Mouse (Mus musculus) frontal cortex, postnatal 10 days (tissue): ENCODE data around the gene Pgd.

Experiments used
- DNase-seq, 2 experiments: peaks; one replicate each; pipeline ENCODE4 v3.0.0; 2022; ENCODE audit warnings: low spot score in 2 of 2, mixed read lengths in 1 of 2

Pgd gene

DNA sequence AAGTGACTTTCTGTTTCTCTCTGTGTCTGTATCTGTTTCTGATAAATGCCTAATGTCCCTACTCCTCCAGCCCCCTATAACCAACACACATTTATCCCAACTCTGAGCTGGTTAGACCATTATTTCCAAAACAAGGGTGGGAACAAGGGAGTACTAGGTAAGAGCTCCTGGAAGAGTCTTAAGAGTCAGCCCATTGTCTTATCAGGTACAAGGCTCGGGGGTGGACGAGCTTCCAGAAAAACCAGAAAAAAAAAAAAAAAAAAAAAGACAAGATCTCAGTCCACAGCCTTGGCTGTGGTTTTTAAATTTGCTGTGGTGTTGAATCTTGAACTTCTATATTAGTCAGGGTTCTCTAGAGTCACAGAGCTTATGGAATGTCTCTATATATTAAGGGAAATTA lies 1.4 kb upstream of the Pgd start:
- DNase-seq = no peak

DNA sequence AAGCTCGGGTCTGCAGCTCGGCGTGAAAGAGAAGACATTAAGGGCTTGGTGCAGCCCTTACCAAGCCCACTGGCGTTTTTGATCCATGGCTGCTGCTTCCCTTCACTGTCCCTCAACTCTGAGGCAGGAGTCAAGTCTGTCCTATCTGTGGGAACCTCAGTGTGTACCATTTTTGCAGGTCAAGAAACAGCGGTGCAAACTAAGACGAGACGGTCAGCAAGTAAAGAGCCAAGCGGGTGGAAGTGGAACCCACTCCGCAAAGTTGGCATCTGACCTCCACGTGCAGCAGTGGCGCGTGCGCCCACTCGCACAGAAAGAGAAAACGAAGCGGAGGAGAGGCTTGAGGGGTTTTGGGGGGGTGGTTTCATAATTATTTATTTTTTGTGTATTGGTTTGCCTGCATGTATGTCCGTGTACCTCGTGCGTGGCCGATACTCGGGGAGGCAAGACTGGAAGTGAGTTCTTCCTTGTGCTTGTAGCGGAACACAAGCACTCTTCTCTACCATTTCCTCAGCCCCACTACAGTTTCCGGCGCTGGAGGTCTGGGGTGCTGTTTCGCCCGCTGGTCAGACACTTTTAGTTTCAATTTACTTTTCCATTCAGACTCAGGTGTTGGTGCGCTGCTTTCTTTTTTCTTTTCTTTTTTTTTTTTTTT lies 513 bp upstream of the Pgd start:
- no peak for DNase-seq

DNA sequence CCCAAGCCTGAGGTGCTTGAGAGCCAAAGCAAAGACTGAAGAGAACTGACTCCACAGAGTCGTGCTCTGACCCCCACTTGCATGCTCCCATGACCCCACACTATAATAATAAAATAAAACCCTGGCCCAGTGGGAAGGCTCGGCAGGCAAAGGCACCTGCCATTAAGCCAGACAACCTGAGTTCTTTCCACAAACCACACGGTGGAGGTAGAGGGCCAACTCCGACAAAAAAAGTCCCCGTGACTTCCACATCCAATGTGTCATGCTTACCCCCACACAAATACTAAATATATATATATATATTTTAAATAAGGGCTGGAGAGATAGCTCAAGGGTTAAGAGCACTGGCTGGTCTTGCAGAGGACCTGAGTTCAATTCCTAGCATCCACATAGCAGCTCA lies 2.4 kb downstream of the Pgd start:
- DNase-seq = no peak

DNA sequence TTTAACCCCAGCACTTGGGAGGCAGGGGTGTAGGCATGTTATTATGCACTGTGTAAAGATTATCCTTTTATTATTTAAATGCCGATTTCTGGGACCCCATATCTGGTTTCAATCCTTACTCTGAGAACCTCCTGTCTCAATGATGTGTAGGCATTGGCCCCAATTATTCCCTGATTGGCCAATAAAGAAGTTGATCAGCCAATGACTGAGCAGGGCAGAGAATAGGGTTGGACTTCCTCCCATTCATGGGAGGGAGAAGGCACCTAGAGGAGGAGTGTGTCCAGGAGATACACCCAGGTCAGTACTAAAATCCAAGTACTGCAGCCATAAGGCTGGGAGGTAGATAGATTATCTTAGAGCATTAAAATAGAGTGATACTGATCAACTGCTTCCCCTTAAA lies 3.4 kb downstream of the Pgd start:
- no peak for DNase-seq

DNA sequence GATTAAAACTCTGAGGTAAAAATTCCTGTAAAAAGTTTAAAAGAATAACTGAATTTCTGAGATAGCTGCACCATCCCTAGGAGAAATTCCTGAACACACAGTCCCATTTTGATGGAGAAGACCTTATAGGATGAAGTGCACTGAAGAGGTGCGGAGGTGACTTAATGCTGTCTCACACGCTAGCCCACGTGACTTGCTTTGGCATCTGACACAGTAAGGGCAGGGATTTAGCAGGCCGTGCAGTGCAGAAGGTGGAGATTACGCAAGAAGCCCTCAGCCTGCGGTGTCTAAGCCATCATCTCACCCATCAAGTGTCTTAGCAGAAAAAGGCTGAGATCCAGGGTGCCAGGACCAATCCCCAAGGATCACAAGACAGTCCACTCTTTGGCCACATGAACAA lies 5.4 kb downstream of the Pgd start:
- no peak for DNase-seq

DNA sequence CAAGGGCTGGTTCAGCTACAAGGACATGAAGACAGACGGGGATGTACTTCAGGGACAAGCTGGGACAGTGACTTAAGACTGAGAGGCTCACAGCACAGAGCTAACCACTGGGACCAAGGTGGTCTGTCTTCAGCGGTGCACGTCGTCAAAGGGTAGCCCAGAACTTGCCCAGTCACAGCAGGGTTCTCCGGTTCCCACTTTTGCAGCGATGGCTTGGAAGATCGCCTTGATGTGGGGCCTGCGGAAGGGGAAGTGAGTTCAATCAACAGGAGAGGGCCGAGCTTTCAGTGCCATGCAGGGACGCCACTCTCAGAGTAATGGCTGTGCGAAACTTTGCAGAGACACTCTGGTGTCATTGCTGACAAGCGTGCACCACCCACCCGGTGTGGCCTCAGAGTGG lies 6.7 kb downstream of the Pgd start:
- DNase-seq = no peak

DNA sequence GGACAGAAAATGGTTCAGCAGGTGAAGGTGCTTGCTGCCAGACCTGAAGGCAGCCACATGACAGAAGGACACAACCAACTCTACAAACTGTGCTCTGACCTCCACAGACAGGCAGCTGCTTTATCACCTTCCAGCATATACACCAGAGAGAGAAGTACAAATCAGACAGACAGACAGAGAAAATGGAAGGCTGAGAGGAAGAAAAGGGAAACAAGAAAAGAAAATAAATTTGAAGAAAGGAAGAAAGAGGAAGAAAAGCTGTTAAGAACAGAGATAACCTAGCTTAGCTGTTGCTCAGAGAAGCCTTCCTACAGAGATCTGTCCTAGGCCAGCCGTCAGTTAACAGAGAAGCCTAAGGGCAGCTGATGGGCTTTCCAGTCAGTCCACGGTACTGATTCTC lies 7.4 kb downstream of the Pgd start:
- DNase-seq = no peak

DNA sequence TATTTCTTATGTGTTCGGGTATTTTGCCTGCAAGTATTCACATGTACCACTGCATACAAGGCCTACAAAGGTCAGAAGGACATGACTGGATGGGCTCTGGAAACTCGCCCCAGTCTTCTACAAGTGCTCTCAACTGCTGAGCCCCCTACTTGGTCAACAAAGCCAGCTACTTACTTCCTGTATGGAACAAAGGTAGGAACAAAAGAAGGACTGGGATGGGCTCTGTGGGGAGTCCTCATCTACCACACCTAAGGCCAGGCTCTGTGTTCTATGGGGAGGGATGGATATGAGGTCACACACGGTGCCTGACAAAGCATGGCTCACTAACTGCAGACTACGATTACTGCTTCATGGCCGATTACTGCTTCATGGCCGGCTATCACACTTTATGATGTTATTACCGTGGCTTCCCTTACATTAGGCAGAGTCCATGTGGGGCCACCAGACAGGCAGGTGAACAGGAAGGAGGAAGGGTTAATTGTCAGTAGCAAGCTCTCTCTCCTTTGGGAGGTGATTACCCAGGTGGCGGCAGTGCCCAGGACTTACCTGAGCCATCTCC lies 9.1 kb downstream of the Pgd start:
- no peak for DNase-seq

DNA sequence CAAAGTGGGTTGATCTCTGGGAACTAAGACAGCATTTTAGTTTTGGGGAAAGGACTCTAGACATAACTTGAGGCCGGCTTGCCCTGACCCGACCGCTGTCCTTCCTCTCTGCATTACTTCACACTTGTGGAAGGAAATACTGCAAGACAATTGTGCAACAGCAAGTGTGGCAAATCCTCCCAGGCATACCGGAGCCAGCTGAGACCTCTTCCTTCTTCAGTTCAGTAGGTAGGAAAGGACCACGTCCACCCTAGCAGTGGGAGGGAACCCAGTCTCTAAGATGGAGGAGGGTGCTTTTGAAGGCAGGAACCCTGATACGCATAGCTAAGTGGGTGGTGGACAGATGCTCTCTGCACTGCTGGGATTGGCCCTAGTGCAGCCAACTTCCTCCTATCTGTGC lies 10.9 kb downstream of the Pgd start:
- no peak for DNase-seq

DNA sequence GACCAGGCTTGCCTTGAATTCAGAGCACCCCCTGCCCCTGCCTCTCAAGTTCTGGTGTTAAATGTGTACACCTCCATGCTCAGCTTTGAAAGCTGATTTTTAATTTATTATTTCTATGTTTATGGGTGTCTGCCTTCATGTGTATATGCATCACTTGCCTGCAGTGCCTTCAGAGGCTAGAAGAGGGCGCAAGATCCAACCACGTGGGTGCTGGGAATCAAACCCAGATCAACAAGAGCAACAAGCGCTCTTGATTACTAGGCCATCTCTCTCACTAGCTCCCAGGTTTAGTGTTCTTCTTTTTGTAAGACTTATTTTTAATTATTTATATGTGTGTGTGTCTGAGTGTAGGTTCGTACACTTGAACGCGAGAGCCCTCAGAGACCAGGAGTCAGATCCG lies 11.7 kb downstream of the Pgd start:
- no peak for DNase-seq

DNA sequence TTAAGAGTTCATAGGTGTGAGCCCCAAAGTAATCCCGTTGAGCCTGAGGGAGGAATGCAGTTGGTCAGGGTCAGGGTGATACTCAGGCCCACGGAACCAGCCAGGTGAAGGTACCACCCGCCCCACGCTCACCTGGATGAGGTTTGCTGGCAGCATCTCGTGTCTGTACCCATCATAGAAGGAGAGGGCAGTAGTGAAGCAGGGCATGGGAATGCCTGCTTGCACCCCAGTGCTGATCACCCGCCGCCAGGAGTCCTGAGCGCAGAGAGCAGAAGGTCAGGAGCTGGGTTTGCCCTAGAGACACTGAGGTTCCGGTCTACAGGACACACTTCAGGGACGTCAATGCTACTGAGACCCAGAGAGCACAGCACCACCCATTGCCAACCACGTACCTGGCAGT lies 15.8 kb downstream of the Pgd start:
- no peak for DNase-seq

DNA sequence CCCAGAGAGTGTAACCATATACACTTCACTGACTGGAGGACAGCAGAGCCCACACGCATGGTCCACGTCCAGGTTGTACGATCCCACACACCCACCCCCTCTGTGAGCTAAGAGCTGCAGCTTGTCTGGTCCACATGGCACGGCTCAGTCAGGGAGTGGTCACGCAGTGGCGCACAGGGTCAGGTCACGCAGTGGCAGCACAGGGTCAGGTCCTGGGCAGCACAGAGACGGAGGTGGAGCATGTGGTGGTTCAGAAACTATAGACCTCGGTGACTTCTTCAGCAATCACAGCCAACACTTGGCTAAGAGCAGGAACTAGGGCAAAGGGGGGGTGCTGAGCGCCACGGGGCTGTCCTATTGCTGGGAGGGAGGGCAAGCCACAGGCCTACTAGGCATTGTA lies 16.3 kb downstream of the Pgd start:
- no peak for DNase-seq

DNA sequence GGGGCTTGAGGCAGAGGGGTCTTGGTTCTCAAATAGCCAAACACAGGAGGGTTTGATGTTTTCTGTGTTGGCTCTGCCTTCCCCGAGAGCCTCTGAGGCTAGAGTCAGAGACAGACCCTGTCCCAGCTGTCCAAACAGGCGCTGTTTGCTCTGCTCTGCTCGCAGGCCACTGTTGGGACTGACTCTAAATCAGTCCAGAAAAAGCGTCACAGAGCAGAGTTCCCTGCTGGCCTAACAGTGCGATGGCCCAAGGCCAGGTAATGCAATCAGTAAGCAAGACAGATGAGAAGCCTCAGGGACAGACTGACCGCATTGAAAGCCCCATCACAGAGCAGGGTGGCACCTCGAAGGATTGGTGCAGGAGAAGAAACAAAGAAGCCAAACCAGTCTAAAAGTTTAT lies 17.0 kb downstream of the Pgd start:
- no peak for DNase-seq

DNA sequence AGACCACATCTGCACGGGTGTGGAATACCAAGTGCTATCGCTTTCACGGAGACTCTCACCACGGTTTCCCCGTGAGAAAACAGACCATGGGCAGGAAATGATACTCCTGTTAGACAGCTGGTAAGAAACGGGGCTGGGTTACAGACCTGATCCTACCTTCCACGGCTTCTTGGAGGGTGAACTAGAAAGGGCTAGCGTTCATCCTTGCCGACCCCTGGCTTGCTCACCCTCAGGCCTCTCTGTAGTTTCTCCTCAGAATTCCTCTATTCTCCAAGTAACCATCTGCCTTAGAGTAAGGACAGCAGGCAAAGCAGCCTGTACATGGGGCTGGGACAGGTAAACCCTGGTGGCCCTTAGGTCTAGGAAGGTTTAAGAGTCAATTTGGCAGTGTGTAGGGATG lies 17.4 kb downstream of the Pgd start:
- DNase-seq = no peak

DNA sequence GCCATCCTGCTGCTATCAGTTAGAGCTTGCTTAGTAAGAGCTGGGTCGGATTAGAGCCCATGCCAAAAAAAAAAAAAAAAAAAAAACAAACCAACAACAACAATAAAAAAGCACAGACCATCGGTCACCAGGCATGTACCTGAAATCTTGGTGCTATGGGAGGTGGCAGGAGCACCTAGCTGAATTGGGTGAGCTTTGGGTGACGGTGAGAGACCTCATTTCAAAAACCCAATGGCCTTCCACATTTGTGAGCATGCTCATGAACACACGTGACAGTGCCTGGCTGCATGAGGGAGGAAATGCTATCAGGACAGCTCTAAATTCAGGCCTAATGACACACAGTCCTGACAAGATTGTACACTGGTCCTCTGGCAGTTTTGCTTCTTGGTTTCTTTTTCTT lies 18.5 kb downstream of the Pgd start:
- no peak for DNase-seq

DNA sequence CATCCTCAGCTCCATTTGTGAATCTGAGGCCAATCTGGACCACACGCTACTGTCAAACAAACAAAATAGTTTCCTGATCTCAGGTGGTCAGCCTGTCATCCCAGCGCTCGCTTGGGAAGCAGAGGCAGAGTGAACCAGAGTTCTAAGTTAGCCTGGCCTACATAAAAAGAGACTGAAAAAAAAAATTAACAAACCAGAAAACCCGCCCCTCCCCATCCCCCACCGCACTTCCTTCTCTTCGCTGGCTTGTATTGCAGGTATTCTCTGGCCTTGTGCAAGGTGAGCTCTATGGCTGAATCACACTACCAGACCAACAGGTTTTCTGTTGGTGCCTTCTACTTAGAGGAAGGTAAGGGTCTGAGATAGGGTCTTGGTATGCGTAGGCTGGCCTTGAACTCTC lies 19.0 kb downstream of the Pgd start:
- DNase-seq = no peak

DNA sequence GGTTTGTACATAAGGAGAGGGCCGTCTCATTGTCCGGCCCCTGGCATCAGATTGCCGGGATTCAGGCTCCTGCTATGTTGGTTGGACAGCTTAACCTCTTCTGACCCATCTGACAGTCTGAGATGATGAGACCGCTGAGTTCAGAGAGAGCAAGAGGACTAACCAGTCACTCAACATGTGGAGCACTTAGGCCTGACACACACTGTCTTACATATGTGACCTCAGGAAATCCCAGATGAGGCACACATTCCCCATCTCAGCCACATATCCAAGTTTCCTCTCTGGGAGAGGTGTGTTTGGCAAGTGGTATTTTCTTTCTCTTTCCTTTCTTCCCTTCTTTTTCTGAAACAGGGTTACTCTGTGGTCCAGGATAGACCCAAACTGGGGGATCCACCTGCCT lies 21.4 kb downstream of the Pgd start:
- no peak for DNase-seq

DNA sequence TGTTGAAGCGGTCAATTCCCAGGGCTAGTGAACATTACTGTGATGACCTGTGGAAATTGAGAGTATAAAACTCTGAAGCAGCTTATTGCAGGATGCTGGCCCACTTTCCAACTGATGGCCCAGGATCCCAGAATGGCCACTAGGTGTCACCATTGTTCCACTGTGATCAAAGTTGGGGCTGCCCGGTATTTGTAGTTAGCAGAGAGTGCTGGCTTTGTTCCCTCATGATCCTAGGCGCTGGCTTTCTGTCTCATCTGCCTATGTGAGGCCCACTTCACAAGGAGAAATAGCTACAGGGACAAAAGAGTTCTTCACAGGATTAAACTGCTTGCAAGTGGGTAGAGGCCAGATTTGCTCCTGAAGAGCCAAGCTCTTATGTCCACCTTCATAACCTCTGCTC lies 22.1 kb downstream of the Pgd start:
- DNase-seq = peak in 1 of 2 experiments; percentile 79

DNA sequence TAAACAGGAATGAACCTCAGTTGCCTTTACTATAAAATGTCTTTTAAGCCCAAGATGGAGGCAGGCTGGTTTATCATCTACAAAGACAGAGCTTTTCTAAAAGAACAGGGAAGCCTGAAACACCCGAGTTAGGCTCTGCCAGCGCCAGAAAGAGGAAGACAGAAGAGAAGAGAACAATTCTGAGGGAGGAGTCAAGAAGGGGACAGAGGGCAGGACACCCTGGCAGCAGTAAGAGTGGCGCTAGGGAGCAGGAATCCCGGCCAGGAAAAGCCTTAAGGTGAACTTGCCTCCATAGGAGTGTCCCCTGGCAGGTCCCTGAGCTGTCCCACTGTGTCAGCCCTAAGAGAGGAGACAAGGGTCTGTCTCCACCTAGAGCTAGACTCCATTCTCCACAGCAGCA lies 23.0 kb downstream of the Pgd start:
- no peak for DNase-seq

DNA sequence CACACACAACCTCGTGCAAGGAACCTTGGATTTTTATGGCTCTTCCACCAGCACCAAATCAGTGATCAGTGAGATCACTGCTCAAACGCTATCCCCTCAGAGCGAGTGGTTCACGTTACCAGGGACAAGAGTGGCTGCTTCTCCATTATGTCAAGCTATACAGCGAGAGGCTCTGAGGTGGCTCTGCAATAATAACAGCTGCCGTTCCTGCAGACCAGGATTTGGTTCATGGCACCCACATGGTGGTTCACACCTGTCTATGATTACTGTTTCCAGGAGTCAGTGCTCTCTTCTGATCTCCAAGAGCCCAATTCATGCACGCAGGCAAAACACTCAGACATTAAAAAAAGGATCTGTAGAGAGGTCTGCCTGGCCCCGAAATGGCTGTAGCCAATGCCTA lies 28.1 kb downstream of the Pgd start:
- DNase-seq = no peak

DNA sequence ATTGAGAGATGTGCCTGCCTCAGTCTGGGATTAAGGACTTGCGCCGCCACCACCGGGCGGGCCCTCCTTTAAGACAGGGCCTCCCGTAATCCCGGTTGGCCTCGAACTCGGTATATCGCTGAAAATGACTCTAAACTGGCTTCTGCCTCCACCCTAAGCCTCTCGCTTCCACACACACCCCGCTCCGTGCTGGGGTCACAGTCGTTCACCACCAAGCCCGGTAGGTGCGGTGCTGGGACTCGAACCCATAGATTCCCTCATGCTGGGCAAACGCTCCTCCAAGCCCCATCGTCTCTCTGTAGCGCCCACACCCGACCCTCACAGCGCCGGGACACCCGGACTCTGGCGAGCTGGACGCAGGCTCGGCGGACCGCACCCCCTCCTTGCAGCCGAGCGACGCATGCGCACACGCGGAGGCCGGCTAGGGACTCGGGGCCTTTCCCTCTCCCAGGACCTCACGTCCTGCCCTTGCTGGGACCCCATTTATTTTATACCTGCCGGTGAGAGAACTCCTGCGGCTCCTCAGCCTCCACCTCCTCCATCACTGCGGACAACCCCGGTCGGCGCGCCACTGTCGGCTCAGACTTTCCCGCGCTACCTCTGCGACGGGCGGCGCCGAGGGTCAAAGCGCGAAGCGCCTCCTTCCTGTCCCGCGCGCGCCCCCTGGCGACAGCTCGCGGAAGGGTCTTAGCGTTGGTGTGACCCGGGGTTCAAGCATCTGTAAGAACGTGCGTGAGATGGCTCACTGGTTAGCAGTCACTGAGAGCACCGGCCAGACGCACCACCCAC lies 29.4 kb downstream of the Pgd start, which contains the start of gene Cenps:
Gene Cenps, minus strand, starts transcription at position 648 of the 789 bp plus-strand sequence.
- DNase-seq = peak; percentile 81 to 88

DNA sequence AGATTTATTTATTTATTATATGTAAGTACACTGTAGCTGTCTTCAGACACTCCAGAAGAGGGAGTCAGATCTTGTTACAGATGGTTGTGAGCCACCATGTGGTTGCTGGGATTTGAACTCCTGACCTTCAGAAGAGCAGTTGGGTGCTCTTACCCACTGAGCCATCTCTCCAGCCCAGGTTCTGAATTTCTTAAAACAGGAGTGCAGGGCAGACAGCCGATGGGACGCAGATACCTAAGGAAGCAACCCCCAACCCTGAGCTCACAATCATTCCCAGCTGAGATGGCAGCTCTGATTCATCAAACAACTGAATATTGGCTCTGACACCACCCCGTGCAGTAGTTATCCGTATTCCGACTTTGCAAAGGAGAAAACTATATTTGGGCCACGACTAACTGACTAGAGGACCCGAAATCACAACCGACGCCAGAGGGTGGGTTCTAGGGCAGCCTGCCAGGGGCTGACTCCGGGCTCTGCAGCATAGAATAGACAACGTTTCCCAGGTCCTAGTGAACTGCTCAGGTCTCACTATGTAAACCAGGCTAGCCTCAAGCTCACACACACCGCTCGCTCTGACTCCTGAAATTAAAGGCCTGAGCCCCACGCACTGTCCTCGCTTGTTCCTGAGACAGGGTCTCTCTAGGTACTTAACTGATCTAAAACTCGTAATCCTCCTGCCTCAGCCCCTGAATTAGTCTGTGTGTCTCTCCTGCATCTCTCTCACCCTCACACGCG lies 30.3 kb downstream of the Pgd start:
- DNase-seq = no peak

DNA sequence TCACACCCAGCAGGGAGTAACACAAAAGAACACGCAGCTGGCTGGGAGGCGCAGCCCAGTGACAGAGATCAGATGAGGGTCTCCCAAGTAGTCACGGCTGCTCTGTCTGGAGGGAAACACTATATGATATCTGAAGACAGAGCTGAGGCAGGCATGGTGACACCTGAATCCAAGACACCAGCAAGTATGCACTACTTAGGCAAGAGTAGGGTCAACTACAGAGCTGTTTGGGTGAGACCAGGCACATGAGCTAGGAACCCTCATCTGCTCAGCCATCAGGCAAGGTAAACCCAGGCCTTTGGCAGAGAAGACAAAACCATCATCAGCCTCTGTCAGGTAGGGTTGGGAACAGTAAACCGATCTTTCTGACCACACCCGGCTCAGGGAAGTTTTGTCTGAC lies 33.2 kb downstream of the Pgd start:
- no peak for DNase-seq
